Mouse (Mus musculus) G1E (cell line): ENCODE measurements around the gene Synrg.

Experiments used
- CTCF ChIP-seq: IDR thresholded peaks from 2 replicates; pipeline ENCODE4 v1.5.1; 2012; ENCODE audit warnings: low read depth, low read length, inconsistent platforms, mixed read lengths
- POLR2AphosphoS5 ChIP-seq: IDR thresholded peaks from 2 replicates; pipeline ENCODE4 v1.6.1; 2012; ENCODE audit warnings: low read depth, low read length, inconsistent platforms; ENCODE audit not compliant: insufficient replicate concordance

GRCm38 (mm10) chr11:84032559-84032958, 68.3 kb downstream of the Synrg start:
- no peak for TF ChIP-seq CTCF
- TF ChIP-seq POLR2AphosphoS5: no peak
